Mouse (Mus musculus) spleen, adult 2 months (tissue): ENCODE measurements around the gene Tex9.

Experiments used
- CTCF ChIP-seq: fragments of 200-500 bp; IDR thresholded peaks from 2 replicates; pipeline ENCODE4 v1.5.1; 2011; ENCODE audit warnings: mild to moderate bottlenecking, inconsistent platforms; ENCODE audit not compliant: insufficient read depth, insufficient read length, insufficient replicate concordance; ENCODE audit errors: extremely low read depth
- POLR2A ChIP-seq: fragments of 200-500 bp; IDR thresholded peaks from 2 replicates; pipeline ENCODE4 v1.6.1; 2011; ENCODE audit warnings: low read depth, low read length, inconsistent platforms

DNA sequence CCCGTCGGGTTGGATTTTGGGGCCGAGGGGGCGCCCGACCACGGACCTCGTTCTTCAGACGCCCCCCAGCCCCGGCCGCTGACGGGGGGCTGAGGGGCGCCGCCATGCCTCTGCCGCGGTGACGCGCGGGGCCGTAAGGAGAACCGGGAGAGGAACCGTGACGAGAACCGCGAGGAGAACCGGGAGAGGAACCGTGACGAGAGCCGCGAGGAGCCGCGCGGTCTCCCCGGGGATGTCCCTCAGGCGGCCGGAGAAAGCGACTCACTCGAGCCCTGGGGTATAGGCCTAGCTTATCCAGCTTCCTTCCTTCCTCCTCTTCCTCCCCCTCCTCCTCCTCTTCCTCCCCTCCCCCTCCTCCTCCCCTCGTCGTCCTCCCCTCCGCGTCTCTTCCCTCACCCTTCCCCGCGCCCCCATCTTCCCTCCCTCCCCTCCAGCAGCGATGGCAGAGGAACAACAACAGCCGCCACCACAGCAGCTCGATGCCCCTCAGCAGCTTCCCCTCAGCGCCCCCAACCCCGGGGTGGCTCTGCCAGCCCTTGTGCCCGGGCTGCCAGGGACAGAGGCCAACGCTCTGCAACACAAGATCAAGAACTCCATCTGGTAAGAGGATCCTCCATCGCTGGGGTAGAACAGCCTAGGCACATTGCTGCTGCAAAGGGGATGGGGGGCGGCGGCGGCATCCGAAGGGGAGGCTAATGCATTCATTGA, 40.5 kb upstream of the Tex9 start:
- TF ChIP-seq POLR2A = no peak
- TF ChIP-seq CTCF = no peak
